8 mouse cellular contexts compared by ENCODE assay signal in genomic region chr14:21903562-21904497, GRCm38 (mm10). TPM values are rescaled to one million over a fixed set of nuclear protein-coding genes. Genes with fewer than 3 reads are reported as not detected.
A peak's percentile ranks its signal among the peaks of the same experiment; 100 is the strongest.
DNase-seq lines count a peak whose midpoint lies in the region; ATAC-seq and TF ChIP-seq lines count a peak whose summit lies in the region.

No protein-coding gene starts in this region.

- no peaks in the 10 kb centered on the region for H3K36me3 ChIP-seq in forebrain, embryonic 15.5 days
- H3K36me3 ChIP-seq in intestine, embryonic 14.5 days (ENCODE audit: control insufficient read depth, insufficient read depth, low read length) = no peaks in the 10 kb centered on the region
- no peaks in the 10 kb centered on the region for H3K36me3 ChIP-seq in liver, embryonic 15.5 days (replicated peaks)
- H3K36me3 ChIP-seq in neural tube, embryonic 15.5 days = no peaks in the 10 kb centered on the region

- peaks cover 17% of the 10 kb centered on the region for H3K4me1 ChIP-seq in forebrain, embryonic 15.5 days
- H3K4me1 ChIP-seq in intestine, embryonic 14.5 days (replicated peaks; ENCODE audit: control insufficient read depth, insufficient read depth, low read length) = peaks cover 24% of the 10 kb centered on the region
- H3K4me1 ChIP-seq in liver, embryonic 15.5 days (replicated peaks) = no peaks in the 10 kb centered on the region
- H3K4me1 ChIP-seq in neural tube, embryonic 15.5 days = peaks cover 13% of the 10 kb centered on the region
- H3K4me1 ChIP-seq in cerebellum, adult 2 months (ENCODE audit: control insufficient read depth, insufficient read depth, low read length) = no peaks in the 10 kb centered on the region

- no peak for TF ChIP-seq CTCF in cerebellum, adult 2 months (IDR thresholded peaks at IDR 0.05; ENCODE audit: borderline replicate concordance, insufficient read depth, low read depth, low read length)

- 38% methylated on average over 23 of the region's 23 CpGs for WGBS in forebrain, embryonic 15.5 days
- 6% methylated on average over 23 of the region's 23 CpGs for WGBS in intestine, embryonic 14.5 days
- 15% methylated on average over 23 of the region's 23 CpGs for WGBS in liver, embryonic 15.5 days (ENCODE audit: insufficient replicate concordance)
- 9% methylated on average over 23 of the region's 23 CpGs for WGBS in neural tube, embryonic 15.5 days
- 26% methylated on average over 23 of the region's 23 CpGs for WGBS in cerebellum, adult 2 months

- intact Hi-C loops in left cerebral cortex, postnatal 4 days (cut with DNase I) = no loop called here
- intact Hi-C loops in left cerebral cortex, postnatal 36 days (cut with DNase I) = no loop called here

- peak; percentile 43; the same call in 1 of the 2 replicates for ATAC-seq in forebrain, embryonic 15.5 days (replicated peaks)
- peak; percentile 78 for ATAC-seq in intestine, embryonic 14.5 days (replicated peaks; ENCODE audit: low FRiP score, low TSS enrichment, low read depth)
- no peak for ATAC-seq in liver, embryonic 15.5 days (ENCODE audit: insufficient read depth)
- peak; percentile 28; the same call in 1 of the 2 replicates for ATAC-seq in neural tube, embryonic 15.5 days (ENCODE audit: low FRiP score)

- no peak overlapping the region for H3K4me3 ChIP-seq in forebrain, embryonic 15.5 days
- no peak overlapping the region for H3K4me3 ChIP-seq in intestine, embryonic 14.5 days (ENCODE audit: low read depth, low read length)
- no peak overlapping the region for H3K4me3 ChIP-seq in liver, embryonic 15.5 days (replicated peaks)
- H3K4me3 ChIP-seq in neural tube, embryonic 15.5 days (replicated peaks) = no peak overlapping the region
- no peak overlapping the region for H3K4me3 ChIP-seq in cerebellum, adult 2 months (replicated peaks; ENCODE audit: insufficient read depth, low read depth, low read length)

- H3K9me3 ChIP-seq in forebrain, embryonic 15.5 days = no peaks in the 10 kb centered on the region
- H3K9me3 ChIP-seq in intestine, embryonic 14.5 days (ENCODE audit: control insufficient read depth, low read length) = no peaks in the 10 kb centered on the region
- H3K9me3 ChIP-seq in liver, embryonic 15.5 days (replicated peaks) = no peaks in the 10 kb centered on the region
- no peaks in the 10 kb centered on the region for H3K9me3 ChIP-seq in neural tube, embryonic 15.5 days (replicated peaks)

- peak overlapping the region; percentile 38 for H3K27ac ChIP-seq in forebrain, embryonic 15.5 days (replicated peaks)
- peak overlapping the region; percentile 48; the same call in 1 of the 2 replicates for H3K27ac ChIP-seq in intestine, embryonic 14.5 days (ENCODE audit: low read depth)
- H3K27ac ChIP-seq in liver, embryonic 15.5 days (replicated peaks) = no peak overlapping the region
- H3K27ac ChIP-seq in neural tube, embryonic 15.5 days (replicated peaks) = no peak overlapping the region; the same call in 1 of the 2 replicates
- H3K27ac ChIP-seq in cerebellum, adult 2 months (ENCODE audit: insufficient read depth, low read length) = no peak overlapping the region

- no peaks in the 10 kb centered on the region for H3K27me3 ChIP-seq in forebrain, embryonic 15.5 days
- no peaks in the 10 kb centered on the region for H3K27me3 ChIP-seq in intestine, embryonic 14.5 days (replicated peaks; ENCODE audit: control insufficient read depth, insufficient read depth, low read length)
- 0 out of 2 replicates have a peak, but pooled peaks cover 10% of the 10 kb centered on the region for H3K27me3 ChIP-seq in liver, embryonic 15.5 days
- H3K27me3 ChIP-seq in neural tube, embryonic 15.5 days (replicated peaks) = no peaks in the 10 kb centered on the region; the same call in 1 of the 2 replicates
- H3K27me3 ChIP-seq in cerebellum, adult 2 months (ENCODE audit: control insufficient read depth, insufficient read depth, low read length) = no peaks in the 10 kb centered on the region; the same call in 1 of the 2 replicates

- no peak overlapping the region for H3K9ac ChIP-seq in forebrain, embryonic 15.5 days (replicated peaks)
- no peak overlapping the region for H3K9ac ChIP-seq in intestine, embryonic 14.5 days (ENCODE audit: low read length)
- no peak overlapping the region for H3K9ac ChIP-seq in liver, embryonic 15.5 days
- no peak overlapping the region for H3K9ac ChIP-seq in neural tube, embryonic 15.5 days (replicated peaks)

- TF ChIP-seq POLR2A in cerebellum, adult 2 months (IDR thresholded peaks at IDR 0.05; ENCODE audit: borderline replicate concordance, insufficient read depth, low read length) = no peak

- peak; percentile 30 for DNase-seq in left cerebral cortex, postnatal 4 days
- no peak for DNase-seq in left cerebral cortex, postnatal 36 days (ENCODE audit: low spot score in 2 of 2)
- DNase-seq in intestine, embryonic 14.5 days (ENCODE audit: low spot score) = peak; percentile 78
- DNase-seq in frontal cortex, postnatal 25 days (ENCODE audit: low spot score in 2 of 2) = no peak
- no peak for DNase-seq in cerebellum, adult 2 months

- 0 out of 2 replicates have a peak overlapping the region, but pooled peaks have one; percentile 2 for H3K4me2 ChIP-seq in forebrain, embryonic 15.5 days (replicated peaks)
- peak overlapping the region; percentile 46 for H3K4me2 ChIP-seq in intestine, embryonic 14.5 days (ENCODE audit: low read length)
- H3K4me2 ChIP-seq in liver, embryonic 15.5 days = peak overlapping the region; percentile 18; the same call in 1 of the 2 replicates
- peak overlapping the region; percentile 44 for H3K4me2 ChIP-seq in neural tube, embryonic 15.5 days

RNA-seq across cellular contexts. Expression of gene Comtd1, which starts 55.1 kb away (rescaled TPM):
- total RNA-seq in left cerebral cortex, postnatal 4 days (2021) = 10 to 100 TPM; 41.5 to 52.5 TPM
- 10 to 100 TPM; 25.5 to 31.1 TPM for total RNA-seq in left cerebral cortex, postnatal 36 days (2021)
- 31.7 and 33.0 TPM in 2 replicates for polyA plus RNA-seq in forebrain, embryonic 15.5 days (2015; fragmentation: Nextera tagmentation; extraction: Ambion mirVana)
- polyA plus RNA-seq in intestine, embryonic 14.5 days (2014; fragmentation: Nextera tagmentation; extraction: Ambion mirVana) = 47.4 and 47.6 TPM in 2 replicates
- 19.5 and 20.1 TPM in 2 replicates for polyA plus RNA-seq in liver, embryonic 15.5 days (2015; fragmentation: Nextera tagmentation; extraction: Ambion mirVana)
- polyA plus RNA-seq in neural tube, embryonic 15.5 days (2015; fragmentation: Nextera tagmentation; extraction: Ambion mirVana) = 52.8 and 59.0 TPM in 2 replicates
- polyA plus RNA-seq in cerebellum, adult 2 months (2012; rRNA removed) = 44.7 and 45.7 TPM in 2 replicates

Comparison
In these comparisons a context has a peak if more than half of its experiments do, and no peak if none do; other contexts are left out.
1. DNase-seq: peak in left cerebral cortex, postnatal 4 days (single experiment) and intestine, embryonic 14.5 days (single experiment); none in left cerebral cortex, postnatal 36 days (0 of 2), frontal cortex, postnatal 25 days (0 of 2) and cerebellum, adult 2 months (0 of 2).
2. H3K27ac ChIP-seq: peak in forebrain, embryonic 15.5 days (single experiment) and intestine, embryonic 14.5 days (single experiment); none in liver, embryonic 15.5 days (single experiment), neural tube, embryonic 15.5 days (single experiment) and cerebellum, adult 2 months (single experiment).
3. Peak in every context shown above with its lines, with median percentiles within 50 percentile points of each other: H3K4me2 ChIP-seq.